Comparison of ENCODE assay signal across 27 mouse cellular contexts in the genomic region with DNA sequence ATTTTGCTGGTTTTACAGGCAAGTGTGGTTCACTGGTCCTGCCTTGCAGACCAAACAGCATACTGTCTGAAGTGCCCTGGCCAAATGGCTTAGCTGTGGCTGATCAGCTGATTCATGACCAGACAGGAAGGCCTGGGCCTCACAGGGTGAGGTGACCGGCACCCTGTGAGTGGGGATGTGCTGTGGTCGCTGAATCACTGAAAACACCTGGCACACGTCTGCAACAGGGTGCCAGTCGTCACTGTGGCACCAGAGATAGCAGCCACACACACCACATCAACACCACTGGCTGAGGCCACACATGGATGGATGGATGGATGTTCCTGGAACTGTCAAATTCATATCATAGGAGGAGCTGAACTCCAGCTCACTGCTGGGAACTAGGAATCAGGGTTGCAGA. TPM values are rescaled to one million over a fixed set of nuclear protein-coding genes. Genes with fewer than 3 reads are reported as not detected.
DNase-seq lines count a peak whose midpoint lies in the region; ATAC-seq and TF ChIP-seq lines count a peak whose summit lies in the region.
"Had no signal": no experiment of that assay in that cellular context is flagged by ENCODE, and none has a peak within 500 bp of the region (broad histone marks: within the 10 kb centered on the region; RNA-seq: fewer than 3 reads in every experiment).

No protein-coding gene starts in this region.

- peak; percentile 44 for DNase-seq in Patski (ENCODE audit: low read depth, low spot score)
- no peak for DNase-seq in urinary bladder, adult 18-20 months (ENCODE audit: low spot score in 2 of 2)
- DNase-seq in thymus, postnatal 36 days, result no peak
- DNase-seq in B cell, adult 2 months, result no peak
- DNase-seq: adrenal gland, adult 2 months; adrenal gland, postnatal 10 days; adrenal gland, postnatal 25 days; cerebellum, adult 11 months; cerebellum, adult 18-20 months; cerebellum, adult 8-10 months; cerebellum, postnatal 10 days; cerebellum, postnatal 25 days; embryo, embryonic 11 days had no signal

- H3K79me3 ChIP-seq in C2C12 (ENCODE audit: low read depth), result no peaks in the 10 kb centered on the region

- no peaks in the 10 kb centered on the region for H3K79me2 ChIP-seq in C2C12 (ENCODE audit: control insufficient read depth, insufficient read depth)
- no peaks in the 10 kb centered on the region for H3K79me2 ChIP-seq in myocyte (ENCODE audit: control insufficient read depth, insufficient read depth)

- no peak for ATAC-seq in megakaryocyte, adult 5-6 weeks (ENCODE audit: poor library complexity, severe bottlenecking)
- no peak for ATAC-seq in Patski
- ATAC-seq: CD4-positive, CD25-positive, alpha-beta regulatory T cell, adult 4 months; forebrain, embryonic 14.5 days; forebrain, embryonic 16.5 days had no signal

- CTCF ChIA-PET in Patski (lab: Charles Lee), result interaction anchor here (1.3 kb wide), 1 partner anchor 10 kb away, joined by 4 read pairs; no protein-coding TSS in a partner anchor

- in situ Hi-C loops in Patski (cut with MboI; ENCODE audit: low pct_unique_long_range_greater_than_20kb), result no loop called here

- peak overlapping the region; percentile 78 for H3K4me3 ChIP-seq in megakaryocyte, embryonic 14.5 days (replicated peaks)
- H3K4me3 ChIP-seq in C2C12 (ENCODE audit: insufficient read depth, poor library complexity, severe bottlenecking) (no peak overlapping the region), myocyte (no peak overlapping the region)
- H3K4me3 ChIP-seq: embryonic facial prominence, embryonic 13.5 days; embryonic facial prominence, embryonic 15.5 days; erythroblast, embryonic 14.5 days; forebrain, embryonic 10.5 days; forebrain, embryonic 12.5 days had no signal

- no peak for TF ChIP-seq POLR2A in myocyte (IDR thresholded peaks at IDR 0.05; ENCODE audit: insufficient read length, low read depth)

- TF ChIP-seq CTCF in C2C12 (IDR thresholded peaks at IDR 0.05; ENCODE audit: control insufficient read depth, insufficient read depth, insufficient read length) (no peak), Patski (IDR thresholded peaks at IDR 0.05) (no peak)

- POLR2A ChIA-PET in Patski (lab: Charles Lee), result no interaction called here

- H3K36me3 ChIP-seq in megakaryocyte, embryonic 14.5 days (replicated peaks; ENCODE audit: low read length), result peaks cover 97% of the 10 kb centered on the region
- peaks cover 85% of the 10 kb centered on the region for H3K36me3 ChIP-seq in C2C12 (ENCODE audit: control insufficient read depth, insufficient read depth)
- H3K36me3 ChIP-seq in myocyte (ENCODE audit: control insufficient read depth, insufficient read depth), result peaks cover 38% of the 10 kb centered on the region

- H3ac ChIP-seq in C2C12 (ENCODE audit: control insufficient read depth, insufficient read length, low read depth), result no peak overlapping the region
- no peak overlapping the region for H3ac ChIP-seq in myocyte (ENCODE audit: control insufficient read depth, insufficient read length)

- H3K4me1 ChIP-seq in megakaryocyte, embryonic 14.5 days, result peaks cover 34% of the 10 kb centered on the region
- H3K4me1 ChIP-seq: embryonic facial prominence, embryonic 13.5 days; embryonic facial prominence, embryonic 15.5 days; forebrain, embryonic 10.5 days; forebrain, embryonic 12.5 days had no signal

- peaks cover 44% of the 10 kb centered on the region for H3K9me3 ChIP-seq in megakaryocyte, embryonic 14.5 days
- H3K9me3 ChIP-seq: embryonic facial prominence, embryonic 13.5 days; embryonic facial prominence, embryonic 15.5 days; forebrain, embryonic 10.5 days; forebrain, embryonic 12.5 days had no signal

- peaks cover 35% of the 10 kb centered on the region for H3K27me3 ChIP-seq in megakaryocyte, embryonic 14.5 days (replicated peaks)
- no peaks in the 10 kb centered on the region for H3K27me3 ChIP-seq in C2C12 (ENCODE audit: control insufficient read depth, insufficient read depth, insufficient read length)
- H3K27me3 ChIP-seq in Patski, result no peaks in the 10 kb centered on the region
- H3K27me3 ChIP-seq in myocyte (ENCODE audit: control insufficient read depth, insufficient read depth, insufficient read length), result no peaks in the 10 kb centered on the region
- H3K27me3 ChIP-seq: embryonic facial prominence, embryonic 13.5 days; embryonic facial prominence, embryonic 15.5 days; forebrain, embryonic 12.5 days had no signal

- H3K4me2 ChIP-seq in myocyte (ENCODE audit: low read depth), result no peak overlapping the region
- H3K4me2 ChIP-seq: embryonic facial prominence, embryonic 13.5 days; embryonic facial prominence, embryonic 15.5 days; forebrain, embryonic 12.5 days had no signal

TF ChIP-seq in C2C12, 6 proteins besides CTCF, POLR2A, EP300 and RAD21:
- TF ChIP-seq CEBPB (IDR thresholded peaks at IDR 0.05; ENCODE audit: low read depth) (no peak), MYOD1 (IDR thresholded peaks at IDR 0.05; ENCODE audit: control insufficient read depth, insufficient read length, low read depth) (peak; percentile 70)

TF ChIP-seq in myocyte, 11 proteins besides CTCF, POLR2A, EP300 and RAD21:
- TF ChIP-seq MYOG (IDR thresholded peaks at IDR 0.05; ENCODE audit: control insufficient read depth in 1 of 3, insufficient read depth in 1 of 3, insufficient read length in 2 of 3, low read depth in 2 of 3), result peak in 1 of 3 experiments; percentile 30
- peak in 2 of 3 experiments; percentile 12 to 71 for TF ChIP-seq MYOD1 (IDR thresholded peaks at IDR 0.05; ENCODE audit: control insufficient read depth in 1 of 3, insufficient read length in 2 of 3, low read depth in 2 of 3)
- TF ChIP-seq USF1 (IDR thresholded peaks at IDR 0.05; ENCODE audit: low read depth), result no peak
- no peak for TF ChIP-seq E2F4 (IDR thresholded peaks at IDR 0.05; ENCODE audit: insufficient read depth)
- no peak for TF ChIP-seq TCF12 (IDR thresholded peaks at IDR 0.05; ENCODE audit: insufficient read depth, poor library complexity, severe bottlenecking)

RNA-seq across cellular contexts. Expression of gene Amn, which starts 52.5 kb away (rescaled TPM):
- 2.9 TPM in 2 replicates for polyA plus RNA-seq in megakaryocyte, embryonic 14.5 days (2012; ENCODE audit: insufficient read depth, low replicate concordance)
- total RNA-seq in megakaryocyte, adult 5-6 weeks (2015), result 0.13 TPM in 1 of 2 replicates, not detected in the other
- not detected in 2 replicates for total RNA-seq in megakaryocyte, adult 5-6 weeks (2017)
- 0.09 TPM for polyA plus RNA-seq in C2C12 (2012; fragmentation: generic; extraction: Trizol)
- polyA plus RNA-seq in Patski (2021), result 0.04 TPM
- 0.13 TPM for polyA plus RNA-seq in myocyte (2012; fragmentation: generic; extraction: Trizol)
- total RNA-seq: adrenal gland, adult 2 months; common myeloid progenitor, adult 5-6 weeks had no signal
- polyA plus RNA-seq: CD4-positive, CD25-positive, alpha-beta regulatory T cell, adult 4 months had no signal

RNA-seq across cellular contexts. Expression of gene Cdc42bpb, which starts 54.1 kb away (rescaled TPM):
- polyA plus RNA-seq in megakaryocyte, embryonic 14.5 days (2012; ENCODE audit: insufficient read depth, low replicate concordance), result 113 and 131 TPM in 2 replicates
- total RNA-seq in megakaryocyte, adult 5-6 weeks (2015), result 22.0 and 24.6 TPM in 2 replicates
- total RNA-seq in megakaryocyte, adult 5-6 weeks (2017), result 12.4 and 14.2 TPM in 2 replicates
- polyA plus RNA-seq in C2C12 (2012; fragmentation: generic; extraction: Trizol) (48.1 TPM), Patski (2021) (103 TPM), myocyte (2012; fragmentation: generic; extraction: Trizol) (43.2 TPM)
- total RNA-seq: MEL had no signal
